Mouse (Mus musculus) mature B cell (primary cell): Measurements from ENCODE around the gene Mmaa.

Source experiments
- in situ Hi-C: fragments of 300-500 bp; cut with MboI; formaldehyde crosslinking; loops from 2 replicates; pipeline ENCODE4 v1.14.3; 2019

Gene Mmaa

DNA sequence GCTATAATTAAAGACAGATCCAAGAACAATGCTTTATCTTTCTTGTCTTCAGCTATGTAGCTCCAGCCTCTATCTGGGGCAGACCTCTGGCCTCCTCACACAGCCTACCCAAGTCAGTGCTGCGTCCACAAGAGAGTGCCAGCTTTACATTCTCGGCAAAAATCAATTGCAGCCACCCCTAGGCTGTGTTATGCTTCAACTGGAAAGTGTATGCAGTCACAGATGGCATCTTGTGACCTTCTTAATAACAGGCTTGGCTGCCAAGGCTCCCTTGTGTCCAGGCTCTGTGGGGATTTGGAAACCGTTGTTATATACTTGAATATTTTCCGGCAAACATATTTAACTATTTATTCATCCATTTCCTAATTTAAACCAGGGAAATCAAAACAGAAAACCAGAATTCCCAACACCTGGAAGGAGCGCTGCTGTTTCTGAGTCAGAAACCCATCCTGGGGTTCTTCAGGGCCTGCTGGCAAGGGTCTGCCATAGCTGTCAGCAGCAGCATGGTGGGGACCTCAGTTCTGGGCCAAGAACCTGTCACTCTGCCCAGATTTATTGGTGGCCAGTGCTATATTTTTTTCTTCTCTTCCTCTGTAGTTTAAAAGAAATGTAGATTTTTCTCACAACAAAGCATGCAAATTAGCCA lies 72.5 kb downstream of the Mmaa start:
- in situ Hi-C loops: no loop called here
